Mouse (Mus musculus): Measurements from ENCODE around the gene Sprtn.
A peak's percentile ranks its signal among the peaks of the same experiment; 100 is the strongest.

Sprtn gene

GRCm38 (mm10) chr8:124897386-124898250 lies at the start of gene Sprtn, which contains the start of gene Exoc8:
Sprtn (plus strand) TSS chr8:124897886.
Exoc8 (minus strand) TSS chr8:124897705.
- DNase-seq (ENCODE audit: low spot score) = peak; percentile 96

- no peak for DNase-seq (ENCODE audit: low spot score)
Measured at GRCm38 (mm10) chr8:124853511-124853910, 44.2 kb upstream of the Sprtn start.

- DNase-seq (ENCODE audit: low spot score) = no peak
Measured at GRCm38 (mm10) chr8:124859466-124859865, 38.2 kb upstream of the Sprtn start.

- no peak for DNase-seq (ENCODE audit: low spot score)
Measured at GRCm38 (mm10) chr8:124860188-124860587, 37.5 kb upstream of the Sprtn start.

GRCm38 (mm10) chr8:124862321-124863162 lies 35.1 kb upstream of the Sprtn start, which contains the start of the genes Gnpat and 2810004N23Rik:
Gnpat (plus strand) TSS chr8:124863033.
2810004N23Rik (minus strand) TSS chr8:124863120.
- peak; percentile 94 for DNase-seq (ENCODE audit: low spot score)

- no peak for DNase-seq (ENCODE audit: low spot score)
Measured at GRCm38 (mm10) chr8:124863163-124863677, 34.5 kb upstream of the Sprtn start.

GRCm38 (mm10) chr8:124863729-124864128 lies 34.0 kb upstream of the Sprtn start:
- DNase-seq (ENCODE audit: low spot score) = no peak

GRCm38 (mm10) chr8:124866669-124867068 lies 31.0 kb upstream of the Sprtn start:
- DNase-seq (ENCODE audit: low spot score) = no peak

- DNase-seq (ENCODE audit: low spot score) = no peak
Measured at GRCm38 (mm10) chr8:124867126-124867525, 30.6 kb upstream of the Sprtn start.

- no peak for DNase-seq (ENCODE audit: low spot score)
Measured at GRCm38 (mm10) chr8:124869708-124870107, 28.0 kb upstream of the Sprtn start.

- DNase-seq (ENCODE audit: low spot score) = no peak
Measured at GRCm38 (mm10) chr8:124871474-124871873, 26.2 kb upstream of the Sprtn start.

- no peak for DNase-seq (ENCODE audit: low spot score)
Measured at GRCm38 (mm10) chr8:124872081-124872480, 25.6 kb upstream of the Sprtn start.

- peak; percentile 71 for DNase-seq (ENCODE audit: low spot score)
Measured at GRCm38 (mm10) chr8:124872690-124873089, 25.0 kb upstream of the Sprtn start.

GRCm38 (mm10) chr8:124878141-124878540 lies 19.5 kb upstream of the Sprtn start:
- no peak for DNase-seq (ENCODE audit: low spot score)

GRCm38 (mm10) chr8:124878946-124879526 lies 18.6 kb upstream of the Sprtn start:
- no peak for DNase-seq (ENCODE audit: low spot score)

- no peak for DNase-seq (ENCODE audit: low spot score)
Measured at GRCm38 (mm10) chr8:124888385-124888784, 9.3 kb upstream of the Sprtn start.

- no peak for DNase-seq (ENCODE audit: low spot score)
Measured at GRCm38 (mm10) chr8:124892596-124892995, 5.1 kb upstream of the Sprtn start.

GRCm38 (mm10) chr8:124896010-124896631 lies 1.6 kb upstream of the Sprtn start:
- DNase-seq (ENCODE audit: low spot score) = no peak

- peak; percentile 69 for DNase-seq (ENCODE audit: low spot score)
Measured at GRCm38 (mm10) chr8:124896632-124897385, 877 bp upstream of the Sprtn start.

- DNase-seq (ENCODE audit: low spot score) = no peak
Measured at GRCm38 (mm10) chr8:124898251-124898905, 692 bp downstream of the Sprtn start.
